Mouse (Mus musculus): ENCODE measurements around the gene Fam124a. TPM values are rescaled to one million over a fixed set of nuclear protein-coding genes. Genes with fewer than 3 reads are reported as not detected.
"Not testable (repeated sequence)": the region's sequence is repeated elsewhere in the genome, so short reads cannot be mapped to it uniquely, and the experiment has no call there.

Gene Fam124a
- polyA plus RNA-seq, 1 experiment from 2014 or later, result 3.1 TPM

- H3K27ac ChIP-seq (ENCODE audit: poor library complexity, severe bottlenecking), result no peak overlapping the region
- H3K9ac ChIP-seq, result no peak overlapping the region
- no peaks in the 10 kb centered on the region for H3K36me3 ChIP-seq
- WGBS, result 81% methylated on average over 5 of the region's 5 CpGs
- H3K4me2 ChIP-seq, result no peak overlapping the region
- H3K27me3 ChIP-seq (replicated peaks), result no peaks in the 10 kb centered on the region
- H3K4me1 ChIP-seq (replicated peaks), result no peaks in the 10 kb centered on the region
- ATAC-seq (ENCODE audit: insufficient number of reproducible peaks, low FRiP score), result no peak
- peaks cover 6% of the 10 kb centered on the region for H3K9me3 ChIP-seq (replicated peaks)
- H3K4me3 ChIP-seq, result no peak overlapping the region
Measured at GRCm38 (mm10) chr14:62627951-62628350, 72.4 kb downstream of the Fam124a start.

GRCm38 (mm10) chr14:62637436-62638344 lies 82.2 kb downstream of the Fam124a start:
- Histone ChIP-seq H3K4me2 (no peak overlapping the region), H3K27me3 (replicated peaks) (no peaks in the 10 kb centered on the region), H3K4me1 (replicated peaks) (0 out of 2 replicates have a peak, but pooled peaks cover 5% of the 10 kb centered on the region), H3K36me3 (no peaks in the 10 kb centered on the region), H3K9ac (no peak overlapping the region), H3K9me3 (replicated peaks) (no peaks in the 10 kb centered on the region), H3K4me3 (no peak overlapping the region), H3K27ac (ENCODE audit: poor library complexity, severe bottlenecking) (no peak overlapping the region)
- WGBS, result 27% methylated on average over 9 of the region's 9 CpGs
- no peak for ATAC-seq (ENCODE audit: insufficient number of reproducible peaks, low FRiP score)

GRCm38 (mm10) chr14:62638345-62638702 lies 82.8 kb downstream of the Fam124a start:
- Histone ChIP-seq H3K27me3 (replicated peaks) (no peaks in the 10 kb centered on the region), H3K4me1 (replicated peaks) (0 out of 2 replicates have a peak, but pooled peaks cover 5% of the 10 kb centered on the region), H3K36me3 (no peaks in the 10 kb centered on the region), H3K27ac (ENCODE audit: poor library complexity, severe bottlenecking) (no peak overlapping the region), H3K4me2 (no peak overlapping the region), H3K9me3 (replicated peaks) (no peaks in the 10 kb centered on the region), H3K9ac (no peak overlapping the region), H3K4me3 (no peak overlapping the region)
- 65% methylated on average over 6 of the region's 6 CpGs for WGBS
- ATAC-seq (ENCODE audit: insufficient number of reproducible peaks, low FRiP score), result no peak

DNA sequence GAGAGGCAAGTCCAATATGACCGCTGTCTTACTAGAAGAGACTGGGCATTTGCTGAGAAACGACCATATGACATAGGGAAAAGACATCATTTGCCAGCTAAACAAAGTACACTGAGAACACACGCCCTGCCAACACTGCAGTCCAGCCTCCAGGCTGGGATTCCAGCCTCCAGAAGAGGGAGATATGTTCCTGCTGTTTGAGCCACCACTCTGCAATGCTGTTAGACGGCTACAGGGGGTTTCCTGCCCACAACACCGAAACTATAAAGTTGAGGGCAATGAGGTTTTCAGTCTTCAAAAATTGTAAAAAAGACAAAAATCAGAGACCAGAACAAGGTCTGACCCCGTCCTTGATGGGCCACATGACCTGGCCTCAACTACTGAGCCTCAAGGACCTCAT lies 83.6 kb downstream of the Fam124a start:
- WGBS, result 60% methylated on average over 6 of the region's 6 CpGs
- no peaks in the 10 kb centered on the region for H3K9me3 ChIP-seq (replicated peaks)
- H3K4me3 ChIP-seq, result no peak overlapping the region
- H3K4me2 ChIP-seq, result no peak overlapping the region
- no peak overlapping the region for H3K27ac ChIP-seq (ENCODE audit: poor library complexity, severe bottlenecking)
- no peak for ATAC-seq (ENCODE audit: insufficient number of reproducible peaks, low FRiP score)
- 0 out of 2 replicates have a peak, but pooled peaks cover 5% of the 10 kb centered on the region for H3K4me1 ChIP-seq (replicated peaks)
- H3K27me3 ChIP-seq (replicated peaks), result no peaks in the 10 kb centered on the region
- H3K36me3 ChIP-seq, result no peaks in the 10 kb centered on the region
- no peak overlapping the region for H3K9ac ChIP-seq

- Histone ChIP-seq H3K4me3 (no peak overlapping the region), H3K27ac (ENCODE audit: poor library complexity, severe bottlenecking) (no peak overlapping the region), H3K9ac (no peak overlapping the region), H3K4me1 (replicated peaks) (0 out of 2 replicates have a peak, but pooled peaks cover 5% of the 10 kb centered on the region), H3K4me2 (no peak overlapping the region), H3K27me3 (replicated peaks) (no peaks in the 10 kb centered on the region), H3K36me3 (no peaks in the 10 kb centered on the region), H3K9me3 (replicated peaks) (no peaks in the 10 kb centered on the region)
- ATAC-seq (ENCODE audit: insufficient number of reproducible peaks, low FRiP score), result no peak
- 80% methylated on average over 5 of the region's 5 CpGs for WGBS
Measured at GRCm38 (mm10) chr14:62639551-62639950, 84.0 kb downstream of the Fam124a start.

DNA sequence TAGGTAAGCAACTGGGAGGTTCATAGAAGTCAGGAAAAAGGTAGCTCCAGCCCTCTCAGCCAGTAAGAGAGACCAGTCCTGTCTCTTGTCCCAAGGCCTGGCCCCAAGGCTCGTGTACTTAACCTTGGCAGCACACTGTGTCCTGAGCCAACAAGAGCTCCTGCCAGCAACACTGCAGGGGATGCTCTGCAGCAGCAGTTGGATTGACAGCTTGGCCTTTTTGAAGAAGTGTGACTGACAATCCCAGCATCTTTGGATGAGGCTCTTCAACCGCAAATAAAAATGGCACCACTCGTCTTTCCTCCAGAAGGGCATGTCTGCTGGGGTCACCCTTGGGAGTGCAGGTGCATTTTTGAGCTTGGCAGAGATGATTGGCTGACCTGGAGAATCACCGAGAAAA lies 84.9 kb downstream of the Fam124a start:
- WGBS, result 56% methylated on average over 4 of the region's 4 CpGs
- no peaks in the 10 kb centered on the region for H3K36me3 ChIP-seq
- no peak overlapping the region for H3K27ac ChIP-seq (ENCODE audit: poor library complexity, severe bottlenecking)
- H3K27me3 ChIP-seq (replicated peaks), result no peaks in the 10 kb centered on the region
- H3K4me3 ChIP-seq, result no peak overlapping the region
- no peak overlapping the region for H3K4me2 ChIP-seq
- 0 out of 2 replicates have a peak, but pooled peaks cover 5% of the 10 kb centered on the region for H3K4me1 ChIP-seq (replicated peaks)
- no peak overlapping the region for H3K9ac ChIP-seq
- no peak for ATAC-seq (ENCODE audit: insufficient number of reproducible peaks, low FRiP score)
- H3K9me3 ChIP-seq (replicated peaks), result no peaks in the 10 kb centered on the region

- H3K27ac ChIP-seq (ENCODE audit: poor library complexity, severe bottlenecking); H3K9me3 ChIP-seq (replicated peaks); H3K4me2 ChIP-seq; H3K4me1 ChIP-seq (replicated peaks); H3K36me3 ChIP-seq; H3K9ac ChIP-seq; H3K27me3 ChIP-seq (replicated peaks); ATAC-seq (ENCODE audit: insufficient number of reproducible peaks, low FRiP score); H3K4me3 ChIP-seq: not testable (repeated sequence)
- 73% methylated on average over 6 of the region's 7 CpGs for WGBS
Measured at GRCm38 (mm10) chr14:62642368-62642767, 86.8 kb downstream of the Fam124a start.

DNA sequence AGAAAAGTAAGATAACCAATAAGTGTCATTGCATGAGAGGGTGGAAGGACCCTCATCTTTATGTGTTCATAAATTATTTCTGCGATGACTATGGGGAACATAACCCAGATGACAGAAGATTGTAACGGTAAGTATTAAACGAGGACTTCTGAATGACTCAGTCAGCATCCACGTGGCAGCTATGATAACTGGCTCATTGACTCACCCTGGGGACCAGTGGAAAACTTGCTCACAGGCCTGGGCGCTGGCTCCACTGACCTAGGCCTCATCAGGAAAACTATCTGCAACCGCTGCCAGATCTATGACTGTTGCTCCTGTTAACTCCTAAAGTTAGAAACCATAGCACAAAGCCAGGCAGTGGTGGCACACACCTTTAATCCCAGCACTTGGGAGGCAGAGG lies 92.9 kb downstream of the Fam124a start:
- Histone ChIP-seq H3K36me3 (no peaks in the 10 kb centered on the region), H3K4me1 (replicated peaks) (no peaks in the 10 kb centered on the region), H3K9me3 (replicated peaks) (no peaks in the 10 kb centered on the region; the same call in 1 of the 2 replicates), H3K27ac (ENCODE audit: poor library complexity, severe bottlenecking) (no peak overlapping the region), H3K4me3 (no peak overlapping the region), H3K9ac (no peak overlapping the region), H3K4me2 (no peak overlapping the region), H3K27me3 (replicated peaks) (no peaks in the 10 kb centered on the region)
- no peak for ATAC-seq (ENCODE audit: insufficient number of reproducible peaks, low FRiP score)
- 81% methylated on average over 6 of the region's 6 CpGs for WGBS

DNA sequence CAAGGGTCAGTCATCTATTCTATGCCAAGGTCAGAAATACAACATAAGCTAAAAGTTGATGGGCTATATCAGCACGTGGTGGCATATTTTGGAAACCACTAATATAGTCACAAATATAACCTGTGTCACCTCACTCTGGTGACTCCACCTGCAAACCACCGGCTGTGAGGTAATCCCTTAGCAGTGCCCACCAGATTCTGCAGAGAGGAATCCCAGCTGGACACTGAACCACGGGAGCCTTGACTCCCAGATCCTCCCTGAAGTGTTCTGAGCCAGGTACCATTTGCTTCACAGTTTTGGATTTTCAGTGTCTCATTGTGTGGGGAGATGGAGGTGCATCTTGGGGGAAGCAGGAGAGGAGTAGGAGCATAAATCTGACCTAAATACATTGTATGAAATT lies 94.8 kb downstream of the Fam124a start:
- no peak for ATAC-seq (ENCODE audit: insufficient number of reproducible peaks, low FRiP score)
- Histone ChIP-seq H3K4me1 (replicated peaks) (no peaks in the 10 kb centered on the region), H3K36me3 (no peaks in the 10 kb centered on the region), H3K27ac (ENCODE audit: poor library complexity, severe bottlenecking) (no peak overlapping the region), H3K9ac (no peak overlapping the region), H3K4me3 (no peak overlapping the region), H3K4me2 (no peak overlapping the region), H3K9me3 (replicated peaks) (no peaks in the 10 kb centered on the region; the same call in 1 of the 2 replicates), H3K27me3 (replicated peaks) (no peaks in the 10 kb centered on the region)
- WGBS, result 70% methylated on average over 3 of the region's 3 CpGs

- H3K4me1 ChIP-seq (replicated peaks), result no peaks in the 10 kb centered on the region
- no peaks in the 10 kb centered on the region for H3K36me3 ChIP-seq
- H3K4me2 ChIP-seq, result no peak overlapping the region
- H3K9me3 ChIP-seq (replicated peaks), result no peaks in the 10 kb centered on the region; the same call in 1 of the 2 replicates
- ATAC-seq (ENCODE audit: insufficient number of reproducible peaks, low FRiP score), result no peak
- WGBS, result 81% methylated on average over 3 of the region's 3 CpGs
- H3K27me3 ChIP-seq (replicated peaks), result no peaks in the 10 kb centered on the region
- no peak overlapping the region for H3K9ac ChIP-seq
- H3K4me3 ChIP-seq, result no peak overlapping the region
- no peak overlapping the region for H3K27ac ChIP-seq (ENCODE audit: poor library complexity, severe bottlenecking)
Measured at GRCm38 (mm10) chr14:62651771-62652170, 96.2 kb downstream of the Fam124a start.

- Histone ChIP-seq H3K27ac (ENCODE audit: poor library complexity, severe bottlenecking) (no peak overlapping the region), H3K9me3 (replicated peaks) (no peaks in the 10 kb centered on the region), H3K27me3 (replicated peaks) (no peaks in the 10 kb centered on the region), H3K4me2 (no peak overlapping the region), H3K4me3 (no peak overlapping the region), H3K36me3 (no peaks in the 10 kb centered on the region), H3K4me1 (replicated peaks) (no peaks in the 10 kb centered on the region), H3K9ac (no peak overlapping the region)
- ATAC-seq (ENCODE audit: insufficient number of reproducible peaks, low FRiP score), result no peak
- 83% methylated on average over 7 of the region's 7 CpGs for WGBS
Measured at GRCm38 (mm10) chr14:62655996-62656395, 100.5 kb downstream of the Fam124a start.
